Mouse (Mus musculus): ENCODE measurements around the gene Gatad1.

- TF ChIP-seq POLR2A (IDR thresholded peaks at IDR 0.05; ENCODE audit: extremely low read depth, insufficient read depth, low read length): no peak
- no peak for TF ChIP-seq CTCF (IDR thresholded peaks at IDR 0.05; ENCODE audit: extremely low read depth, insufficient read depth, low read length)
Observed at GRCm38 (mm10) chr5:3688298-3688697, 31.3 kb upstream of the Gatad1 start.

Measured in cortical plate, adult 2 months (tissue).